Mouse (Mus musculus) embryonic stem cell, embryonic (primary cell): ENCODE measurements around the gene Man2a1.
"Not testable (repeated sequence)": the region's sequence is repeated elsewhere in the genome, so short reads cannot be mapped to it uniquely, and the experiment has no call there.

ENCODE experiments used
- CTCF ChIA-PET, 4 experiments: fragments of 300-600 bp in 2 of 4; fragments of 350-600 bp in 2 of 4; sonication (Branson Sonifier 250); formaldehyde crosslinking; loops; one replicate each; lab custom pipeline; 2022; ENCODE audit warnings: inconsistent platforms in 2 of 4; lab: Charles Lee
- POLR2A ChIA-PET, 4 experiments: fragments of 300-600 bp in 2 of 4; fragments of 350-600 bp in 2 of 4; sonication (Branson Sonifier 250); formaldehyde crosslinking; loops; one replicate each; lab custom pipeline; 2022; ENCODE audit warnings: antibody characterized with exemption in 4 of 4, inconsistent platforms in 1 of 4; lab: Charles Lee

The Man2a1 gene

DNA sequence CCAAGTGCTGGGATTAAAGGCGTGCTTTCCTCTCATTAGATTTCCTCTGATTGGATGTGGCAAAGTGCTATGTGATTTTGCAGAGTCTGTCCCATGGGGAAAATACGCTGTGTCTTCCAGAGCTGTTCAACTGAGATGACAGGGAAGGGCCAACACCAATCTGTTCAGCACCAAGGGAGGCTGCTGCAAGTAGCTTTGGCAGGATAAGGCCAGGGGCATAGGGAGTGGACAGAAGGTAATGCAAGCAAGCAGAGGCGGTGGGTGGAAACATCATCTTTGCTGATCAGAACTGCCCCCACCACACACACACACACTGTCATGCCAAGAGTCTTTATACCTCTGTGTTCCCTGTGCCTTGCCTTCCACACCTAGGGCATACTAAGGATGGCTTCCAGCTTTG lies 124.7 kb downstream of the Man2a1 start:
- POLR2A ChIA-PET, result interaction anchor here in 1 of 4 experiments (0.8 kb wide), 1 partner anchor 30 kb away, joined by 3 read pairs; no protein-coding TSS in a partner anchor
- CTCF ChIA-PET, result no interaction called here

DNA sequence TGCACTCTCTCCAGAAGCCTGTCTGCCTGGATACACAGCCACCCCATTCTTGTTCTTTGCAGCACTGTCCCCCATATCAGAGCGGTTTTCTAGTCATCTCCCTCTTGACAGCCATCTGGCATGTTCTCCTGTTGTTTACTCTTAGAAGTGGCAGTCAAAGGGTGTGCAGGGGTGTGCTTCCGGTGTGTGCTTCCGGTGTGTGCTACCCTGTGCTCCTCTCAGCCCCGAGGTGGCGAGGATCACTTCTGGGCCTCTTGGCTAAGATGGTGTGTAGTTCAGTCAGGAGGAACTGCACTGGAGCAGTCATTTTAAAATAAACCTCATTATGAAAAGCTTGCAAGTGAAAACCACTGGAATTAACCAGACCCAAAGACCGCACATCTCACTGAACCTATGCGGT lies 125.5 kb downstream of the Man2a1 start:
- CTCF ChIA-PET, result no interaction called here

DNA sequence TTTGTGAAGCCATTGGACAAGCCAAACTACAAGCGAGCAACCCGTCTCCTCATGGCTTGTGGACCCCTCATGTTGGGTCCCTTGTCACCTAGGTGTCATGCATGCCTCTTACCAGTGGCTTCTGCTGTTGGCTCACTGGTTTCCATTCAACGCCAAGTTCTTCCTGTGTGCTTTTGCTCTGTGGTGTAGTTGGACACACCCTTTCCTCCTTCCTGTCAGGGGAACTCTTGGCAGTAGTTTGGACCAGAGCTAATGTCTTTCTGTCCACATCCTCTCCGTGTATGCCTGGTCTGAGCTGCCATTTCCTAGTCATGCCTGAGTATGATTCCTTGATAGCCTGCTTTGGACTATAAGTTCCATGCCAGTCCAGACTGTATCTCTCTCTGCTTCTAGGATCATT lies 135.0 kb downstream of the Man2a1 start:
- ChIA-PET CTCF (no interaction called here), POLR2A (no interaction called here)

More for the DNA sequence above, 125.5 kb downstream of the Man2a1 start:
- POLR2A ChIA-PET, result interaction anchor here in 1 of 4 experiments (0.8 kb wide), 1 partner anchor 29 kb away, joined by 3 read pairs; no protein-coding TSS in a partner anchor

GRCm38 (mm10) chr17:64737918-64738317 lies 137.4 kb downstream of the Man2a1 start:
- POLR2A ChIA-PET, result no interaction called here

GRCm38 (mm10) chr17:64739129-64739528 lies 138.6 kb downstream of the Man2a1 start:
- ChIA-PET CTCF (no interaction called here), POLR2A (no interaction called here)

More at GRCm38 (mm10) chr17:64737918-64738317, 137.4 kb downstream of the Man2a1 start:
- CTCF ChIA-PET, result no interaction called here

GRCm38 (mm10) chr17:64742715-64743605 lies 142.4 kb downstream of the Man2a1 start:
- CTCF ChIA-PET, result no interaction called here

DNA sequence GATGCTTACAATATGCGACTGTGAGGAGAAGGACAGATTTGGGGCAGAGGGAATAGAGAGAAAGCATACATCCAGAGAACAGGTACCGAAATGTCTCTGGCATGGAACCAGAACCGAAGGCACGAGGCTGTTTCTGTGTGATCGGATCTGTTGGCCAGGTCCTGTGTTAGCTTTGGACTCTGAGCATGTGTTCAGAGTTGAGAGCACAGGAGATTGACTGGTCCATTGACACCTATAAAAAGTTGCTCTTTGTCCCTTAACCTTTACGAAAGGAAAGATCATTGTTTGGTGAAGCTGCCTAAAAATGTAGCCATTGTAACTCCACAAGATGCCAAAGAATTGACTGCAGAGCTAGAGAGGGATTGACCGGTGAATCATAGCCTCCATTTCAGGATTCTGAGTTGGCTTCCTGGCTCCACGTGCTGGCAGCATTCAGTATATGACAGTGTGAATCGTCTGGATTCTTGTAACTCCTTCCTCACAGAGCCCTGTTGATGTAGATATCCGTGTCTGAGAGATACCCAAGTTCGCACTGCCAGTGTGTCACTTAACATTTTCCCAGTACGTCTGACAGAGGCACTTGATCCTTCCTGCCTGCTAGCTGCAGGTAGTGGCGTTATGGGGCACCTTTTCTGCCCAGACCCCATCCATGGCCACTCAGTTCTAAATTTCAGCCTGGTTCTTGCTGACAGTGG lies 143.2 kb downstream of the Man2a1 start:
- ChIA-PET CTCF (no interaction called here), POLR2A (no interaction called here)

More at GRCm38 (mm10) chr17:64742715-64743605, 142.4 kb downstream of the Man2a1 start:
- POLR2A ChIA-PET, result no interaction called here

GRCm38 (mm10) chr17:64746637-64747225 lies 146.2 kb downstream of the Man2a1 start:
- ChIA-PET CTCF (no interaction called here), POLR2A (no interaction called here)

- CTCF ChIA-PET, result no interaction called here
Measured at GRCm38 (mm10) chr17:64747461-64747860, 146.9 kb downstream of the Man2a1 start.

DNA sequence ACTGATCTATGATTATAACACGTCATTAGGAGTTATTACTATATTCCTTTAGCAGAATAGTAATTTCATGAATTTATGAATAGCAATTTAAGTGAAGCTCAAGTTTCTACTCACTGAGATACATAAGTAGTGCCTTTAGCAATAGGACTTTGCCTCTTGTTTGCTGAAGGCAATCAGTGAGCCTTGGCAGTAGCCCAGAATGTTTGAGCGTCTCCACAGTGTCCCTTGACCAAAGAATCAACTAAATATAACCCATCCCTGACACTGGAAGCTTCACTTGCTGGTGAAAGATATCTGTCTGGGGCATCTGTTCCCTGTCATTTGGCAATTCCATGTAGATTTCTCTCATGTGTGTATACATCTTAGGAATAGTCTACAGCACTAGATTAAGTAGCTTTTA lies 147.6 kb downstream of the Man2a1 start:
- POLR2A ChIA-PET, result interaction anchor here in 1 of 4 experiments (1.6 kb wide), 1 partner anchor 40 kb away, joined by 3 read pairs; no protein-coding TSS in a partner anchor
- CTCF ChIA-PET, result no interaction called here

More at GRCm38 (mm10) chr17:64747461-64747860, 146.9 kb downstream of the Man2a1 start:
- POLR2A ChIA-PET, result interaction anchor here in 1 of 4 experiments (1.6 kb wide), 1 partner anchor 39 kb away, joined by 3 read pairs; no protein-coding TSS in a partner anchor

- POLR2A ChIA-PET, result interaction anchor here in 2 of 4 experiments (0.6 to 0.7 kb wide), 3 partner anchors 15 to 776 kb away, joined by 3 to 5 read pairs (median 3); no protein-coding TSS in a partner anchor
Measured at GRCm38 (mm10) chr17:64749146-64749545, 148.6 kb downstream of the Man2a1 start.

GRCm38 (mm10) chr17:64751249-64751648 lies 150.7 kb downstream of the Man2a1 start:
- POLR2A ChIA-PET, result no interaction called here
- CTCF ChIA-PET, result interaction anchor here in 1 of 4 experiments (0.5 kb wide), 1 partner anchor 1118 kb away, joined by 3 read pairs; no protein-coding TSS in a partner anchor

More at GRCm38 (mm10) chr17:64749146-64749545, 148.6 kb downstream of the Man2a1 start:
- CTCF ChIA-PET, result interaction anchor here in 1 of 4 experiments (1.0 kb wide), 1 partner anchor 125 kb away, joined by 3 read pairs; no protein-coding TSS in a partner anchor

DNA sequence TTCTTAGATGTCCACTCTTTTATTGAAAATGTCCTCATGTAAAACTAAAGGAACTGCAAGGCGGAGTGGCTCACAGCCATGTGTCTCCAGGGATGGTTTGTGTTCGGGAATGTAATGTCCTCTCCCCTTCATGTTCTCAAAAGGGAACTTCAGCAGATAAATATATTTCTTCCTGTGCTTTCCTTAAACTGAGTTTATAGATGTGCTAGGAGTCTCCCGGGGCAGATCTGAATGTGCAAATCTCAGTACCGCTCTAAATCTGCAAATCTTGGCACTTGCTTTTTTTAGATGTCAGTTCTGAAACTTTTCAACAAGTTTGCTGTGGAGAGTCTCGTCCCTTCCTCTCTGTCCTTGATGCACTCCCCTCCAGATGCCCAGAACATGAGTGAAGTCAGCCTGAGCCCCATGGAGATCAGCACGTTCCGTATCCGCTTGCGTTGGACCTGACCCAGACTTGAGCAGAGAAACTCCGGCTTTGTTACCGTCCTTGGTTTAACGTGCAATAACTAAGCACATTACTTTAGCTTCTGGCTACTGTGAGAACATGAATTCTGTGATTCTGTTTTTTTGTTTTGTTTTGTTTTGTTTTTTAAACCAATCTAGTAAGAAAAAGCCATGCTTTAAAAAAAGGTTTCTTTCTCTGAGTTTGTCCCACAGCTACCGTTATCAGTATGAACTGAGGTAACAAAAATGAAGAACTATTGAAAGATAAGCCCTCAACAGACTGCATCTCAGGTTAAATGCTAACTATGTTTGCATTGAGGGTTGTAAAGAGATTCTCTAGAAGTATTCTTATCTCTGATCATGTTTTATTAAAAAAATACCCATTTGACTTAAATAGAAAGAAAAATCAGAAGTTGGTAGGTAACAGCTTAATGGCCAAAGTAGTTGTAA lies 151.8 kb downstream of the Man2a1 start:
- POLR2A ChIA-PET, result no interaction called here
- CTCF ChIA-PET, result no interaction called here

- ChIA-PET POLR2A (no interaction called here), CTCF (no interaction called here)
Measured at GRCm38 (mm10) chr17:64753507-64753906, 153.0 kb downstream of the Man2a1 start.

DNA sequence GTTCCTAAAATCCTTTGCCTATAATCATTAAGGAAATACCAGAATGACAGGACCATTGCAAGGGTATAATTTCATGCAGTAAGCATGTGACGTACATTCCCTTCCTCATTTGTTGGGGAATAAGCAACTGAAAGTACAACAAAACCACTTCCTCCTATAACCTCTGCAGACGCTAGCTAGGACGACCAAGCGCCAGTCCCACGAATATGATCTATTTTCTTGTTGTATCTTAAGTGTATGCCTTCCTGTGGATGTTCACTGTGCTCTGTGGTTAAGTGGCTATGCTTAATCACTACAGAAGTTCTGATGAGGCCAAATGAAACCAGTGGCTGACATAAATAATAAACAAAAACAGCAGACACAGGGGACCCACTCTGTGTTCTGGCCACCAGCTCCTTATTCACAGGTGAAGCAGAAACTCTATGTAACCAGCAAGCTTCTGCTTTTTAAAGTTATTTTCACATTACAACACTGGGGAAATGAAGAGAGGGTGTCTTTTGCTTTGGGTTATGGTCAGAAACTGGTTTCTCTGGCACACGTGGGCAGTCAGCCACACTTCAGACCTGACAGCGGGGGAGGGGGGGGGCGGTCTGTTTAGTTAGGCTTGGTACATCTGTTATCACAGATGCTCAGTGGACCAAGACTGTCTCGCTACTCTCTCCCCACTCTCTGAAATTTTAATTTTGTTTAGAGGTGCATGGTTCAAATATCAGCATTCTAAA lies 153.8 kb downstream of the Man2a1 start:
- ChIA-PET CTCF (interaction anchor here in 1 of 4 experiments (0.7 kb wide), 1 partner anchor 123 kb away, joined by 3 read pairs; no protein-coding TSS in a partner anchor), POLR2A (no interaction called here)

- ChIA-PET POLR2A (interaction anchor here in 1 of 4 experiments (0.8 kb wide), 1 partner anchor 30 kb away, joined by 3 read pairs; no protein-coding TSS in a partner anchor), CTCF (no interaction called here)
Measured at GRCm38 (mm10) chr17:64755191-64755590, 154.7 kb downstream of the Man2a1 start.

- CTCF ChIA-PET, POLR2A ChIA-PET: not testable (repeated sequence)
Measured at GRCm38 (mm10) chr17:64762651-64763050, 162.1 kb downstream of the Man2a1 start.
